Mouse (Mus musculus): ENCODE measurements around the gene Ube2i. TPM values are rescaled to one million over a fixed set of nuclear protein-coding genes. Genes with fewer than 3 reads are reported as not detected.
A peak's percentile ranks its signal among the peaks of the same experiment; 100 is the strongest.

Gene Ube2i
- 409 and 435 TPM in 2 replicates for polyA plus RNA-seq (2015; fragmentation: Nextera tagmentation; extraction: Ambion mirVana)

DNA sequence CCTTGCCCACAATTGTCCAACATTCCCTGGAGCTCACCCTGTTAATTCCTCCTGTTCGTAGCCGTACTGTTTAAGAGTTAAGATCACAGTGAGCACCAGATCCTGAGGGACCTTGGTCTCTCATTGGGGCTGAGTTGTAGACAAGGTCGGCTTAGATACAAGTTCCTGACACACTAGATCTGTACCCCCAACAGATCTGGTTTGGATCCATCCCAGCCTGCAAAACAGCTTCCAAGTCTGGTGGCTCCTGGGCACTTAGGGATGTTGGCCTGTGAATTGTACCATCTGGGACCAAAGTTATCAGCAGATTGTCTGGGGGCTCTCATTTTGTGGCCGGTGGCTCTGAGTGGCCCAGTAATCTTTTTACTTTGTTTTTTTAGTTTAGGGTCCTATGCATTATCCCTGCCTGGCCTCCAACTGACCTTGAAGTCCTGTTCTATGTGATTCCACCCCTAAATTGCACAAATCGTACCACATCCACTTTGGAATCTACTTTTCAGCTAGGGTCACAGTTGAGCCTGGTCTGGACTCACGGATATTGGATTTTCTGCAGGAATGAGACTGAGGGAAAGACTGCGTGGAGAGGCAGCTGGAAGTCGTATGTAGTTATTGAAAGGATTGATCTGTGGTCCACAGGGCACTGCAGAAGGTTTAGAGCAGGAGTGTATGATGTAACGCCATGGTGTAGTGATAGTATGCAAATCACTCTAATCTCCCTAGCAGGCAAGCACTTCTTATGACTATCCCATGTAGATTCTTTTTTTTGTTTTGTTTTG is at the start of gene Ube2i:
Ube2i (minus strand) TSS at position 52 of the 776 bp plus-strand sequence.
- 79% methylated on average over 9 of the region's 9 CpGs for WGBS

GRCm38 (mm10) chr17:25322930-25323329 is 48.5 kb upstream of the Ube2i start:
- H3K9ac ChIP-seq (ENCODE audit: low read depth, low read length), result no peak overlapping the region
- H3K4me1 ChIP-seq (ENCODE audit: control insufficient read depth, insufficient read depth, low read depth, low read length), result no peaks in the 10 kb centered on the region
- H3K36me3 ChIP-seq (ENCODE audit: control insufficient read depth, insufficient read depth, low read length), result no peaks in the 10 kb centered on the region
- ATAC-seq, result no peak
- no peak overlapping the region for H3K4me2 ChIP-seq (ENCODE audit: low read length)
- no peak overlapping the region for H3K4me3 ChIP-seq (ENCODE audit: low read length)
- no peak overlapping the region for H3K27ac ChIP-seq (ENCODE audit: low read depth, low read length)
- H3K27me3 ChIP-seq (replicated peaks; ENCODE audit: control insufficient read depth, insufficient read depth, low read length), result no peaks in the 10 kb centered on the region
- no peaks in the 10 kb centered on the region for H3K9me3 ChIP-seq (ENCODE audit: control insufficient read depth, low read length)
- WGBS, result 46% methylated on average over 2 of the region's 2 CpGs

More for the DNA sequence above, at the start of gene Ube2i:
- Histone ChIP-seq H3K4me2 (ENCODE audit: low read length) (peak within 1 kb of the TSS; percentile 50), H3K9me3 (ENCODE audit: control insufficient read depth, low read length) (no peaks in the 10 kb centered on the region), H3K27ac (ENCODE audit: low read depth, low read length) (peak within 1 kb of the TSS; percentile 99), H3K4me3 (ENCODE audit: low read length) (peak within 1 kb of the TSS; percentile 89), H3K9ac (ENCODE audit: low read depth, low read length) (peak within 1 kb of the TSS; percentile 98), H3K4me1 (ENCODE audit: control insufficient read depth, insufficient read depth, low read depth, low read length) (peaks cover 29% of the 10 kb centered on the region), H3K36me3 (ENCODE audit: control insufficient read depth, insufficient read depth, low read length) (no peaks in the 10 kb centered on the region), H3K27me3 (replicated peaks; ENCODE audit: control insufficient read depth, insufficient read depth, low read length) (no peaks in the 10 kb centered on the region)
- ATAC-seq, result no peak

GRCm38 (mm10) chr17:25320819-25321218 is 46.4 kb upstream of the Ube2i start:
- 92% methylated on average over 8 of the region's 8 CpGs for WGBS
- Histone ChIP-seq H3K27ac (ENCODE audit: low read depth, low read length) (no peak overlapping the region), H3K4me1 (ENCODE audit: control insufficient read depth, insufficient read depth, low read depth, low read length) (no peaks in the 10 kb centered on the region), H3K4me2 (ENCODE audit: low read length) (no peak overlapping the region), H3K9me3 (ENCODE audit: control insufficient read depth, low read length) (no peaks in the 10 kb centered on the region), H3K27me3 (replicated peaks; ENCODE audit: control insufficient read depth, insufficient read depth, low read length) (no peaks in the 10 kb centered on the region), H3K36me3 (ENCODE audit: control insufficient read depth, insufficient read depth, low read length) (no peaks in the 10 kb centered on the region), H3K4me3 (ENCODE audit: low read length) (no peak overlapping the region), H3K9ac (ENCODE audit: low read depth, low read length) (no peak overlapping the region)
- no peak for ATAC-seq

DNA sequence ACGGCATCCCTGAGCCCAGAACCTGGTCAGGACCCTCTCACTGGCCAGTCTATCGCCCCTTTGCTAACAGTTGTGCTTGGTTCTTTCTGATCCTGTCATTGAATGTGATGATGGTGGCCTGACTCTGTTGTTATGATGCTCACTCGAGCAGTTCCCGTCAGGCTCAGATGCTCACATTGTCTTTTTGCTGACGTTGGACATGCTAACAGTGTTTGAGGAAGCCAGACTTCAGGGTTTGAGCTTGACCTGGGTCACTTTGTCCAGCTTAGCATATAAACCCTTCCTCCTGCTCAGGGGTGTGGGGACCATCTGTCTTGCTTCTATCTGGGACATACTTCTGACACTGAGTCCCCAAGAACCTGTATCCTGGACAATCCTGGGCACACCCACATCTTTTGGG is 43.9 kb upstream of the Ube2i start, which contains the start of gene Prss29:
Prss29 (plus strand) TSS at position 301 of the 400 bp plus-strand sequence.
- ATAC-seq, result no peak
- Histone ChIP-seq H3K4me3 (ENCODE audit: low read length) (no peak within 1 kb of the TSS), H3K36me3 (ENCODE audit: control insufficient read depth, insufficient read depth, low read length) (no peaks in the 10 kb centered on the region), H3K27me3 (replicated peaks; ENCODE audit: control insufficient read depth, insufficient read depth, low read length) (no peaks in the 10 kb centered on the region), H3K4me2 (ENCODE audit: low read length) (no peak within 1 kb of the TSS), H3K9me3 (ENCODE audit: control insufficient read depth, low read length) (no peaks in the 10 kb centered on the region), H3K4me1 (ENCODE audit: control insufficient read depth, insufficient read depth, low read depth, low read length) (no peaks in the 10 kb centered on the region), H3K9ac (ENCODE audit: low read depth, low read length) (no peak within 1 kb of the TSS), H3K27ac (ENCODE audit: low read depth, low read length) (no peak within 1 kb of the TSS)
- WGBS, result 76% methylated on average over 5 of the region's 5 CpGs

DNA sequence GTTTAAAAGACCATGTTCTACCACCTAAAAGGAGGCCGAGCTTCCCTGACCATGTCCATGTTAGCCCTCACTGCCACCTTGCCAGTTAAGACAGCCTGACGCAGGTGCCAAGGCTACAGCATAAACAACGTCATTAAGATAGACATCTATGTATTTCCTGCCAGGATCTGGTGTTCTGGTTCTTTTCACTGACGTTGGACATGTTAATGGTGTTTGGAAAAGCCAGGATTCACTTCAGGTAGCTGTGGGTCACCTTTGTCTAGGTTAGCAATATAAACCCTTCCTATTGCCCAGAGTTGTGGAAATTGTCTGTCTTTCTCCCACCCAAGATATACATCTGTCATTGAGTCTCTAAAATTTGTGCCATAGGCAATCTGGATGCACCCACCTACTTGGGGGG is 33.9 kb upstream of the Ube2i start, which contains the start of gene Prss28:
Prss28 (plus strand) TSS at position 301 of the 400 bp plus-strand sequence.
- Histone ChIP-seq H3K9ac (ENCODE audit: low read depth, low read length) (no peak within 1 kb of the TSS), H3K27me3 (replicated peaks; ENCODE audit: control insufficient read depth, insufficient read depth, low read length) (no peaks in the 10 kb centered on the region; the same call in 1 of the 2 replicates), H3K4me3 (ENCODE audit: low read length) (no peak within 1 kb of the TSS), H3K9me3 (ENCODE audit: control insufficient read depth, low read length) (no peaks in the 10 kb centered on the region), H3K36me3 (ENCODE audit: control insufficient read depth, insufficient read depth, low read length) (no peaks in the 10 kb centered on the region), H3K4me2 (ENCODE audit: low read length) (no peak within 1 kb of the TSS), H3K27ac (ENCODE audit: low read depth, low read length) (no peak within 1 kb of the TSS), H3K4me1 (ENCODE audit: control insufficient read depth, insufficient read depth, low read depth, low read length) (no peaks in the 10 kb centered on the region)
- ATAC-seq, result no peak
- 80% methylated on average over 4 of the region's 4 CpGs for WGBS

DNA sequence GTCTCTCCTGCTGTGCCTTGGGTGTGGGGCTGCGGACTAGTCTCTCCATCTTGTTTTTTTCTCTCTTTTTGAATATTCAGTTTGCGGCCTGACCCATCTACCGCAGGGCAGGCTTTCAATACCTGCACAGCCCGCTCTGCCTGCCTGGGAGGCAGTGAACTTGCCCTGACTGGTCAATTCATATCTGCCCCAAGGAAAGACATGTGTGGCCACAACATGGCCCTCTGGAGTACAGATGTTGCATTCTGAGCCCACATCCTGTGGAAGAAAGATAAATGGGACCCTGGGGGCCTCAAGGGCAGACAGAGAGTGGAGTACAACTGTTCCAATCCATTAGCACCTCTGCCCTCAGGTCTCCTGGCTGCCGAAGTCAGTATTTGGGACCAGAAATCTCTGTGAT is 23.7 kb upstream of the Ube2i start, which contains the start of gene Prss34:
Prss34 (plus strand) TSS at position 301 of the 400 bp plus-strand sequence.
- Histone ChIP-seq H3K9ac (ENCODE audit: low read depth, low read length) (no peak within 1 kb of the TSS), H3K4me2 (ENCODE audit: low read length) (no peak within 1 kb of the TSS), H3K27ac (ENCODE audit: low read depth, low read length) (no peak within 1 kb of the TSS), H3K4me1 (ENCODE audit: control insufficient read depth, insufficient read depth, low read depth, low read length) (no peaks in the 10 kb centered on the region), H3K36me3 (ENCODE audit: control insufficient read depth, insufficient read depth, low read length) (no peaks in the 10 kb centered on the region), H3K27me3 (replicated peaks; ENCODE audit: control insufficient read depth, insufficient read depth, low read length) (no peaks in the 10 kb centered on the region), H3K9me3 (ENCODE audit: control insufficient read depth, low read length) (no peaks in the 10 kb centered on the region), H3K4me3 (ENCODE audit: low read length) (no peak within 1 kb of the TSS)
- ATAC-seq, result no peak
- WGBS, result 86% methylated on average over 5 of the region's 5 CpGs

DNA sequence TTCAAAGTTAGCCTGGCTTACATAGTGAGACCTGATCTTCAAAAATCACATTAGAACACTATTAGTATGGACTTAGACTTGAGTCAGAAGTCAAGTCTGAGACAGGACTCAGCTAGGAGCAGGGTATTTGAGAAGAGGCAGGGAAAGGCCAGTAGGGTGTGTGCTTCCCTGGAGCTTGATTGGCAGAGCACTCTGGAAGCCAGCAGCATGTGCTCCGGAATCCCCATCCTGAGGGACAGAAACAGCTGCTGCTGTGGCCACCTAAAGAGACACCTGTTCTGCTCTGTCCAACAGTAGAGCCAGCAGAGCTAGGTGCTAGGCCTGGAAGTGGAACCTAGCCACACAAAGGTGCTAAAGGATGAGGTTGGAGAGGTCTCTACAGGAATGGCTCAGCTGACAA is 19.7 kb upstream of the Ube2i start:
- Histone ChIP-seq H3K4me3 (ENCODE audit: low read length) (no peak overlapping the region), H3K36me3 (ENCODE audit: control insufficient read depth, insufficient read depth, low read length) (no peaks in the 10 kb centered on the region), H3K4me1 (ENCODE audit: control insufficient read depth, insufficient read depth, low read depth, low read length) (no peaks in the 10 kb centered on the region), H3K27me3 (replicated peaks; ENCODE audit: control insufficient read depth, insufficient read depth, low read length) (no peaks in the 10 kb centered on the region), H3K9me3 (ENCODE audit: control insufficient read depth, low read length) (no peaks in the 10 kb centered on the region), H3K27ac (ENCODE audit: low read depth, low read length) (no peak overlapping the region), H3K4me2 (ENCODE audit: low read length) (no peak overlapping the region), H3K9ac (ENCODE audit: low read depth, low read length) (no peak overlapping the region)
- WGBS, result 53% methylated on average over 1 of the region's 1 CpGs
- no peak for ATAC-seq

DNA sequence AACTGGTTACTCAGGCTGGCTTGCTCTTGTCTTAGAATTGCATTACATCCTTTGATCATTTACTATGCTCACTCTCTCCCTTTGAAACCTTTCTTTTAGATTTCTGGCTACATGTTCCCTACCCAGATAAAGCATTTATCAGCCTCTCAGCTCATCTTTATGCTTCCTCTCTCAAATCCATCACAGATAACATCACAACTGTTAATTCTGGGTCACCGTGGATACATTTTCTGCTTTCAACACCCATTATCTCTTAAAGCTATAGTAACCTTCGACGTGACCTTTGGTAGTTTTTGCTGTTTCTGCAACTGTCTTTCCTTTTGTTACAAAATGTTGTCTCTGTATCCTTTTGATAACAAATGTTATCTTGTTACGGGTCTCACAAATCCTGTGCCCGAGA is 19.1 kb upstream of the Ube2i start:
- Histone ChIP-seq H3K9me3 (ENCODE audit: control insufficient read depth, low read length) (no peaks in the 10 kb centered on the region), H3K4me2 (ENCODE audit: low read length) (no peak overlapping the region), H3K4me3 (ENCODE audit: low read length) (no peak overlapping the region), H3K4me1 (ENCODE audit: control insufficient read depth, insufficient read depth, low read depth, low read length) (no peaks in the 10 kb centered on the region), H3K9ac (ENCODE audit: low read depth, low read length) (no peak overlapping the region), H3K27ac (ENCODE audit: low read depth, low read length) (no peak overlapping the region), H3K36me3 (ENCODE audit: control insufficient read depth, insufficient read depth, low read length) (no peaks in the 10 kb centered on the region), H3K27me3 (replicated peaks; ENCODE audit: control insufficient read depth, insufficient read depth, low read length) (no peaks in the 10 kb centered on the region)
- WGBS, result 85% methylated on average over 5 of the region's 5 CpGs
- ATAC-seq, result no peak

- WGBS, result 27% methylated on average over 4 of the region's 4 CpGs
- no peak for ATAC-seq
- Histone ChIP-seq H3K27ac (ENCODE audit: low read depth, low read length) (no peak overlapping the region), H3K4me1 (ENCODE audit: control insufficient read depth, insufficient read depth, low read depth, low read length) (no peaks in the 10 kb centered on the region), H3K4me2 (ENCODE audit: low read length) (no peak overlapping the region), H3K9me3 (ENCODE audit: control insufficient read depth, low read length) (no peaks in the 10 kb centered on the region), H3K4me3 (ENCODE audit: low read length) (no peak overlapping the region), H3K27me3 (replicated peaks; ENCODE audit: control insufficient read depth, insufficient read depth, low read length) (no peaks in the 10 kb centered on the region), H3K36me3 (ENCODE audit: control insufficient read depth, insufficient read depth, low read length) (no peaks in the 10 kb centered on the region), H3K9ac (ENCODE audit: low read depth, low read length) (no peak overlapping the region)
These were observed 16.0 kb upstream of the Ube2i start for GRCm38 (mm10) chr17:25290411-25290810.

All from hindbrain, embryonic 16.5 days (tissue).